Mouse (Mus musculus): ENCODE data around the gene Ces1a.
A peak's percentile ranks its signal among the peaks of the same experiment; 100 is the strongest.

Gene Ces1a

DNA sequence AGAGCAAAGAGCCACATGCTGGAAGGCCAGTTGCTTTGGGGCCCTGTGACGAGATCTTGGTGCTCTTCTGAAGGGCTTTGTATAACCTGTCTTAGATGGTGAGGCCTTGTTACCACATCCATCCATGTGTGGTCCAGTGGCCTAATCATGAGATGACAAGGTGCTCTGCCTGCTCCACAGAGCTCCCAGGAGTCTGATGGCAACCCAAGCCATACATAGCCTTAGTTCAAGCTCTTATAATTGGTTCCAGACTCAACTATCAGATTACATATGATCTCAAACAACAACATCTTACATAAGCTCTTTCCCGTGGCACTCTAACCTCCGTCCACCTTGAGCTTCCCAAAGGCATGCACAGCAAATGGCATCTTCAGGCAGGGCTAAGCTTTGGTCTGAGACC lies at the start of gene Ces1a:
TSS of gene Ces1a (minus strand) at position 101 of the 400 bp plus-strand sequence.
- no peak for DNase-seq

DNA sequence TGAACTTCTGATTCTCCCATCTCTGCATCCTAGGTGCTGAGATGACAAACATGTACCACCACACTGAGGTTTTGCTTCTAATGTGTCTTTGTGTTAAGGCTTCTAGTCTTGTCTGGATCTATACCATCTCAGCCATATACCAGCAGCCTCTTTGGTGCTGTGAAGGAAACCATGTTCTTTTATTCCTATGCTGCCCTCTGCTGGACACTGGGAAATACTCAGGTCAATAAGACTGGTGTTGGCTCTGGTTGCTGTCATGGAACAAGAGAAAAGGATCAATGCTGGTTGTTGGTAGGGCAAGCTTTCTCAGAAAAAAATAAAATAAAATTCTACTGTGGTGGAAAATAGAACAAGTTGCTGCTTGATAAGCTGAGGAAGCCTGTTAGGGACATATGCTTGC lies 47.4 kb upstream of the Ces1a start:
- DNase-seq: no peak

DNA sequence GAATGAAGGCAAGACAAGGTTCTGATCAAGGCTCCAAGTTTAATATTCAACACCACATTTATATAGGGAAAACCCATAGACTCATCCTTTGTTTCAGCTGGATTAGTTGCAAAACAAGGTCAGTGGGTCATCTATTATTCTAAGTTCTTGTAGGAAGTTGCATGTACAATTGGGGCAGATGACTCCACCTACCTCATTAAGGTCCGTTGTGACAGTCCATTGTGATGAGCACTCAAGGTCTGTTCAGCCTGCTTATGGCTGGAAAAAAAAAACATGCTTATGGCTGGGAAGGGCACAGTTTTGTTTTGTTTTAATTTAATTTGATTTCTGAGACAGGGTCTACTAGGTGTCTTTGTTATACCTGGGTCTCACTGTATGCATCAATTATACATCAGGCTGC lies 43.3 kb upstream of the Ces1a start:
- no peak for DNase-seq

- DNase-seq: no peak
Measured at GRCm38 (mm10) chr8:93088686-93089122, 40.7 kb upstream of the Ces1a start.

DNA sequence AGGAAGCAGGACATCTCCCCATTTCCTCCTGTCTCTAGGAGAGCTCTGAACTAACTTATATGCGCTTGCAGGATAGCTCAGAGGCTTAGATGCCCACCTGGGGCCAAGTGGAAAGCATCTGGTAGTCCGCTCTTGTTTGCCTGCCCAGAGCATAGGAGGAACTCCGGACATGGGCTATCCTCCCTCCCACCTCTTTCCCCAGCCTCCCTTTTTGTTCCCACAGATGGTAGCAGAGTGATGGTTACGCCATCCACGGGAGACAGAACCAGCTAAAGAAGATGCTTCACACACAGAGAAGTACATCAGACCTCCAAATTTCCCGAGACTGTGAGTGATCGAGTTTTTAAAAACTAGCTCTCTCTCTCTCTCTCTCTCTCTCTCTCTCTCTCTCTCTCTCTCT lies 40.2 kb upstream of the Ces1a start:
- DNase-seq: no peak

GRCm38 (mm10) chr8:93079887-93080286 lies 31.9 kb upstream of the Ces1a start, which contains the start of gene Ces1b:
Gene Ces1b (minus strand): TSS chr8:93080017.
- no peak for DNase-seq

GRCm38 (mm10) chr8:93075251-93075650 lies 27.3 kb upstream of the Ces1a start:
- DNase-seq: no peak

DNA sequence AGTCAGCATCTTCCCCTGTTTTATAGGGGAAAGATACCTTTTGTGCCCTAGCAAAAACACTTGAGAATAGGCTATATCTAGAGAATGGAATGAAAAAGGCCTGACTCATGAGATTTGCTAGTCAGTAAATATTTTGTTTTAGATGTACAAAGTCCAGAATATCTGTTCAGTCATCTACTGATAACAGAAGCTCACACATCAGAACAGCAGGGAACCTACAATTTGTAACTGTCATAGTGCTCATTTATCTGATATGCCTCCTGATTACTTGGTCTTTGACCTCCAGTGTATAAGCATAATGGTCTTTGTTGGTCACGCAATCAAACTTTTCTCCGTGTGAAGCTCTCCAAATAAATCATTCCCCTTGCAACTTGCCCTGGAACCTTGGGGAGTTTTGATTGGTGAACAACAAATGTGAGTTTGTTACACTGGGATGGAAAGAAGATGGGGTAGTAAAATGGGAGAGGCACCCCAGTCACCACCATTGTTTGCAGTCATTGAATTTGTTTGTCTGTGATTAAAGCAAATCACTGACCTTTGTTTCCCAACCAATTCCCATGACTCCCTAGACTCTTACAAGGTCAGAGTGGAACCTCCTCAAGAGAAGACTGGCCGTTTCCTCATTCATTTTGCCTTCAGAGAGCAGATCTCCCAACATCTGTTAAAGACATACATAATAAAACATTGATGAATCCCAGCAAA lies 15.6 kb upstream of the Ces1a start:
- DNase-seq: no peak

DNA sequence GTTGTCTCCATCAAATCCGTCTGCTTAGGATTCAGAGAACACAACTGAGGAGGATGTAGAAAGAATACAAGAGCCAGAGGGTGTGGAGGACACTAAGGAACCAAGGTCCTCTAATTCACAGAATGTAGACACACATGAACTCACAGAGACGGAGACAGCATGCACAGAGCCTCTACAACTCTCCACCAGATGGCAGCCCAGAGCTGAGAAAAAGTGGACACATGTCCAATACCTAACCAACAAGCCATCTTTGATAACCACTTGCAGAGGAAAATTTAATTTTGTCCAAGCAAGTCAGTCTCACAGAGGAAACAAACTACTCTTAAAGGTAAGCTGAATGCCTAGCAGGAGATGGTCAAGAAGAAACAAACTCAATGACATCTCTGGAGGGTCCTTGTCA lies 11.2 kb upstream of the Ces1a start:
- DNase-seq: no peak

DNA sequence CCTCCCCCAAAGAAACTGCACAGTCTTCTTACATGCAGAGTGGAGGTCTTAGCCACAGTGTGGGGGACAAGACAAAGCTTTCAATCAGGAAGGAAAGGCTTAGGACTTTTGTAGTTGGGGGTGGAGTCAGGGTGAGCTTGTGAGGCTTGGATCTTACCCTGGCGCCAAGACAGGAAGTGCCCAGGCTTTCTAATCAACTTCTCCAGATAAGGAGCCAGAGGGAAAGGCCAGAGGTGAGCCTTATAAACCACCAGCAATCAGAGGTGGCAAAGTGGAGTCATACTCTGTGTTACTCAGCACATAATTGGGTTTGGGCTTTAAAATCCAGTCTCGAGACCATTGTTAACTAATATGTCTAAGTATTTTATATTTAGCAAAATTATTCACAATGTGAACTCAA lies 7.2 kb upstream of the Ces1a start:
- DNase-seq: no peak

- DNase-seq: no peak
Measured at GRCm38 (mm10) chr8:93048510-93049416, 771 bp upstream of the Ces1a start.

- no peak for DNase-seq
Measured at GRCm38 (mm10) chr8:93043083-93043482, 4.9 kb downstream of the Ces1a start.

DNA sequence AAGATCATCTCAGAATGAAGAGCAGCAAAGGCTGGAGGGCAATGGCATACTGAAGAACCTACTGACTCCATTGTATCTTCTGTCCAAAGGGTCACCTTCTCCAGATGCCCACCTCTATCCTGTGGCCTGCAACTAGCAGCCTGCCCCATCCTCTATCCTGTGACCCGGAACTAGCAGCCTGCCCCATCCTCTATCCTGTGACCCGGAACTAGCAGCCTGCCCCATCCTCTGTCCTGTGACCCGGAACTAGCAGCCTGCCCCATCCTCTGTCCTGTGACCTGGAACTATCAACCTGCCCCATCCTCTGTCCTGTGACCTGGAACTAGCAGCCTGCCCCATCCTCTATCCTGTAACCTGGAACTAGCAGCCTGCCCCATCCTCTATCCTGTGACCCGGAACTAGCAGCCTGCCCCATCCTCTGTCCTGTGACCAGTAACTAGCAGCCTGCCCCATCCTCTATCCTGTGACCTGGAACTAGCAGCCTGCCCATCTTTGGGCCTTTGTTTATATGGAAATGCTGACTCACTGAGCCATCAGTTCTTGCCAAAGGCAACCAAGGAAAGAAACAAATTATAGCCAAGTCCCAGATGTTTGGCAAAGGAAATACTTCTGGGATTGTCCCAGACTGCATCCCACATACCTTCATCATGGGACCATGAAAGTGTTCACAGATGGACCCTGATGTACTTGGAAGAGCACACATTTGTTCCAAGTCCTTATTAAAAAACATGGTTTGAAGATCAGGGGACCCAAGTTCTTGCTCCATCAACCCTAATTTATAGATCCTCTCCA lies 7.0 kb downstream of the Ces1a start:
- no peak for DNase-seq

DNA sequence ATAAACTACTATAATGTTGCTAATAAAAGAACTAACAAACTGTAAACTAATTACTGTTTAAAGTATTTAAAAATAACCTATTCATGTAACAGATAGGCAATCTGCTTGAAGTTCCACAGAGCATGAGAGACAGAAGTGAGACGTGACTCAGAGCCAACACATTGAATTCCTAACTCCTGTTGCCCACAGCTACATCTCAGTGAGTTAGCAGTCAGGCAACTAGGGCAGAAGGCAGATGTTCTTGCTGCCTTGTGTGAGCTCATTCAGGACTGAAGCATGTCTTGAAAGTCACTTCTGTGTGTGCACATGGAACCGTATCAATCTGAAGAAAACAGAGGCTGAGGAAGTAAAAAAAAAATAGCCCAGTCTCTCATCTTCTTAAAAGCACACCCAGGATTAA lies 7.7 kb downstream of the Ces1a start:
- DNase-seq: no peak

GRCm38 (mm10) chr8:93038831-93039230 lies 9.2 kb downstream of the Ces1a start:
- no peak for DNase-seq

- DNase-seq: no peak
Measured at GRCm38 (mm10) chr8:93030664-93031063, 17.3 kb downstream of the Ces1a start.

DNA sequence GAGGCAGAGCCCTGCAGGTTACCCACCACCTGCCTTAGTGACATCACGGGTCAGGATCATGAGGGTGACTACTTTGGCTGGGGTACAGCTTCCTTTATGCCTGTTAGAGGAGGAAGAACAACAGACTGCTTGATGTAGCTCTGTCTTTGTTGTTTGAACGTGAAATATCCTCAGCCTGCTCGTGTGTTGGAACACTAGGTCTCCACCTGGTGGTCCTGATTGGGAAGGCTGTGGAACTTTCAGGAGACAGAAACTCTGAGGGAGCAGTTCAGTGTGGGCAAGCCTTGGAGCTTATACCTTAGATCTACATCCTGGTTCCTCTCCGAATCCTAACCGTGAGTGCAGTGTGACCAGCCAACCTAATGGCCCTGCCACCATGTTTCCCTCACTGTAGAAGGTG lies 26.3 kb downstream of the Ces1a start:
- DNase-seq: no peak

GRCm38 (mm10) chr8:93014300-93014699 lies 33.7 kb downstream of the Ces1a start:
- no peak for DNase-seq

GRCm38 (mm10) chr8:93012226-93012625 lies 35.8 kb downstream of the Ces1a start:
- no peak for DNase-seq

GRCm38 (mm10) chr8:93011439-93011838 lies 36.6 kb downstream of the Ces1a start:
- DNase-seq: peak; percentile 61

DNA sequence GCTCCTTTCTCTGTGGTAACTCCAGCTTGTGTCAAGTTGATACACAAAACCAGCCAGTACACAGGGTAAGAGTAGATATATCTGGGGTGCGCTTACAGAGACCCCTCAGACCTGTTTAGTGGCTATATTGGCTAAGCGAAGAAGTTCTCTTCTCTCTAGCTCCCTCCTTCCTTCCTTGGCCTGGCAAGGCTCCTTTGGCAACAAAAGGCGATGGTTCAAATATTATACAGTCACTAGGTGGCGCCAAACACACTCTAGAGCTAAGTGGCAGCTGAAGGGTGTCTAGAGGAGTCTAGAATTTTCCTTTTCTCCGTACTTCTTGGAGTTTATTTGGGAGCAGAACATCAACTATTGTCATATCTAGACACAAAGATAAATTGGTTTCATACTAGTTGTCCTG lies 37.7 kb downstream of the Ces1a start:
- peak; percentile 3 for DNase-seq

DNA sequence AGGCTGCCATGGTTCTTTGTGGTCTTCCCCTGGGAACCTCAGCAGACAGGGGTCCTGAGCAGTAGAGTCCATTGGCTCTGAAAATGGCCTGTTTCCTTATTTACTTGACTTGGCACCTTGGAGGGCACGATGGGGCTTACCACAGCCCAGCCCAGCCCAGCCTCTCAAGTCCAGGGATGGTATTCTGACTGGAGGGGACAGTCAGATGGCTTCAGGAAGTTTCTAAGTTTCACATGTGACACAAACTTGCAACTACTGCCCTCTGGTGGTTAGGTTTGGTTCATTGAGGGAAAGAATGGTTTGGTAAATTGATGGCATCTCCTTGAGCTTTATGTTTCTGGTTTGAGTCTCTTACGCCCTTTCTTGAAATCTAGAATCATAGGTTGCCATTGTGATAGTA lies 49.4 kb downstream of the Ces1a start:
- DNase-seq: peak; percentile 8

GRCm38 (mm10) chr8:92996840-92997239 lies 51.2 kb downstream of the Ces1a start:
- no peak for DNase-seq

Data from thymus, postnatal 25 days (tissue).